Mouse (Mus musculus) G1E-ER4 (cell line): Measurements from ENCODE around the gene Poll. TPM values are rescaled to one million over a fixed set of nuclear protein-coding genes. Genes with fewer than 3 reads are reported as not detected.

Source experiments
- GATA1 ChIP-seq: IDR thresholded peaks from one replicate; pipeline ENCODE4 v1.8.0; 2012; ENCODE audit warnings: low read length, inconsistent platforms
- polyA plus RNA-seq: library from polyadenylated mRNA; stranded (reverse); fragments of >175 nt; gene quantifications from 2 replicates; pipeline ENCODE4 v1.2.3, GENCODE M21; 2012

Poll gene
- polyA plus RNA-seq, 1 experiment, result 11.6 TPM

- TF ChIP-seq GATA1, result no peak
Observed at GRCm38 (mm10) chr19:45584856-45585620, 24.7 kb upstream of the Poll start.

DNA sequence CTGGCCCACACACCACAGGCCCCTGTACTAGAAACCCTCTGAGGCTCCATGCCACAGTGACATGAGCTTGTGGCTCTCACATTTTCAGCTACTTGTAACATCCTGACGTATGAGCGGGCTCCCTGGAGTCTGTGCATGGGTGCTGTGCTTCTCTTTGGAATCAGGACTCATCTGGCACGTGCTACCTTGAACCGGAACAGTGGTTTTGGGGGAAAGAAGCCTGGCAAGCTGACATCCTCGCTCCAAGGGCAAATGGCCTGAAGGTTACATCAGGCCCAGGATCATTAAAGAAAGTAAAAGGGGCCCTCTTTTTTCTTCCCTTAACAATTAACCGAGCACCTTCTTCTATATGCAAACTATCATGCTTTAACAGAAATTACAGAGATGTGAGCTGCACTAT, 22.8 kb upstream of the Poll start:
- TF ChIP-seq GATA1, result no peak

GRCm38 (mm10) chr19:45582161-45582560, 21.8 kb upstream of the Poll start:
- TF ChIP-seq GATA1, result no peak

- TF ChIP-seq GATA1, result no peak
Observed at GRCm38 (mm10) chr19:45581257-45581656, 20.9 kb upstream of the Poll start.

- no peak for TF ChIP-seq GATA1
Observed at GRCm38 (mm10) chr19:45580235-45580634, 19.9 kb upstream of the Poll start.

- TF ChIP-seq GATA1, result no peak
Observed at GRCm38 (mm10) chr19:45579416-45579815, 19.1 kb upstream of the Poll start.

DNA sequence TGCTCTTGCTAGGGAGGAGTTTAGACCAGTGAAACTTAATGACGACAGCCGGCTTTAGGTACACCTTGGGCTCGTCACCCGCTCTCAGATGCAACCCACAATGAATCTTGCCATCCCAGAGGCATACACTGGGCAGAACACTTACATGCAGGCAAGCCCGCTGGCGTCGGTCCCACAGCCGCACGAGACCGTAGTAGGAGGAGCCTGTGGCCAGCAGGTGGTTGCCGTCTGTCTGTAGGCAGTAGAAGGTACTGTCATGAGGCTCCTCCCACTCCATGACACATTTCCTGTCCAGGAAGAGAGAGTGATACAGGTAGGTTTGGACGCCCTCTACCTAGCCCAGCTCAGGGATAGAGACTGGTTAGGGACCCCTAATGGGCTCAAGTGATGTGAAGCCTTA, 18.6 kb upstream of the Poll start:
- TF ChIP-seq GATA1, result no peak

GRCm38 (mm10) chr19:45577141-45577750, 16.9 kb upstream of the Poll start:
- TF ChIP-seq GATA1, result no peak

DNA sequence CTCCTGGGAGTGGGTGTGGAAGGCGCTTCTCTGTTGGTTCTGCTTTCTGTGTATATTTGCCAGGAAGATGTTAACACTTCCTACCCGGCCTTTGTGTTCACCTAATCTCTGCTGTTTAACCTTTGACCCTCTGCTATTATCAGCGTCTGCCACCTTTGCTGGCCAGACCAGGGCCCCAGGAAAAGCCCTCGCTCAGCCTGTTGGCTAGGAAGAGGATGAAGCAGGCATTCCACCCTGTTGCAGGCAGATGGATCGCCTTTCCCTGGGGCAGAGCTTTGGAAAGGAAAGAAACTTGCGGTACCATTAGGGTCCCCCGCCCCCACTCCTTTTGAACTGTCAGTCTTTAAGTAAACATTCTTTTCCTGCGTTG, 15.3 kb upstream of the Poll start:
- TF ChIP-seq GATA1, result no peak

DNA sequence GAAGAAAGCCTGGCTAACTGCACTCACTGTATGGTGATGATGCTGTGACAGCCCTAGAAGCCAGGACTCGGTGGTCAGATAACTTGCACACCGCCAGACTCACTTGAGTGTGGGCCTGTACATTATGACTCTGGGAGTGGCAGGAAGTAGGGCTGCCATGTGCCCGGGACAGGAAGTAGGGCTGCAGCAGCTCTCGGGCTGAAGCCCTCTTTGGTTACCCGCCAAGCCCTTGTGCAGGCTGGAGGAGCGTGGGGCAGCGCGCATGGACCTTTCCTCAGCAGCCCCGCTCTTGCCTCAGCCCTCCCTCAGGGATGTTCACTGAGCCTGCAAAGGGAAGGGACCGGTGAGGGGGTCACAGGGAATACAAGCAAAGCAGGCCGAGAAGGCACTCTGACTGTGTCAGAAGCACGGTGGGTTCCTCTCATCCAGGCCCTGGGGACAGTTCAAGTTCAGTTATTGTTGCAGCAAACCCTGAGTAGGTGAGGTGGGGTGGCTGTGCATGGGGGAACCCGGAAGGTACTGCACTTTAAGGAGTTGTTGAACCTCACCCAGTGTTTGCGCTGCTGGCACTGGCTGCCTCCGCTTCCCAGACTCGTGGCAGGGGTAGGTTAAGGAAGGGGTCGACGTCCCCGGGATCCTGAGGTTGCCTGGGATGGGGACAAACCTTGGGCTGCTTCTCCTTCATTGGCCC, 14.8 kb upstream of the Poll start:
- TF ChIP-seq GATA1, result no peak

GRCm38 (mm10) chr19:45574339-45574898, 14.1 kb upstream of the Poll start:
- TF ChIP-seq GATA1, result no peak

DNA sequence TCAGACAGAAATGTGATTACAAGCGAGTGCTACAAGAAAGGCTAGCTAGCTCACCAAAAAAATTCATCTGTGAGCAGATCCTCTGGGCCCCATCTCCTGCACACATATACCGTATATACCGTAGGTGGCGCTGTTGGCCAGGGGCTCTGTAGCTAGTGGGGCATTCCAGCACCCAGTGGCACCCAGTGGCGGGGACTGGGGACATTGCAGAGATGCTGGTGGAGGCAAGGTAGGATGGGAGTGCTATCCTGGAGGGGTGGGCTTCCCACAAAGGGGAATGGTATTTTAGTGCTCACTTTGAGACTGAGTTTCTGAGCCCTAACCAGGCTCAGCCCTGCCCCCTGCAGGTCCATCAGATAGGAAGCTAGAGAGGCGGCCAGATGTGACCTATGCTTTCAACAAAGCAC, 13.5 kb upstream of the Poll start:
- TF ChIP-seq GATA1, result no peak

DNA sequence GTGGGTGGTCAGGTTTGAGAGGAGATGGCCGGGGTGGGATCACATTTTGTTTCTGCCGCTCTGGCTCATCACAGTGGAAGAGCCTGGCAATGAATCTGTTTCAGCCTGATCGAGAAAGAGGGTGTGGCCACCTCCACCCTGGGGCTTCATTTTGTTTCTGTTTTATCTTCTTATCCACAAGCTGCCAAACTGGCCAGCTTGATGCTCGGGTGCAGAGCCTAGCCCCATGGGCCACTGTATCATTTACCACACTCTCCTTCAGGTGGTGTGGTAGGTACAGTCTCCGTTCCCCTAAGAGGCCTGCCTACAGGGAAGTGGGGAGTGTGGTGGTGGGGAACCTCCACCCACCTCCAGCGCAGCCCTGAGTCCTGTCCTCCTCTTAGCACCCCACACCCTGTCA, 12.7 kb upstream of the Poll start:
- no peak for TF ChIP-seq GATA1

DNA sequence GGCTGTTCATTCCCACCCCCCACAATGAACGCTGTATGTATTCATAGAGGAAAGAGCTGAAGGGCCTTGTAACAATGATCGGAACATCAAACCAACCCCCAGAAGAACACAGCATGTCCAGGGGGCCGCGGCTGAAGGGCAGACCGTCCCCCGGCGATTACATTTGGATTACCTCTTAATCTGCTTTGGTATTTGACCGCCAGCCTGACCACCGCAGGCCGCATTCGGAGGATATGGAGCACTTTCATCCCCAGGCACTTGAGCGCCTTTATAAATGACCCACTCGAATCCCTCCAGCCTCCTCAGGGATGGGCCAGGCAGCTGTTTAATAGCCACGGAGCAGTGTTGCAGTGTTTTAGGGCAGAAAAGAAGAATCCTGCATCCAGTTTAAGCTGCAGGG, 7.0 kb upstream of the Poll start:
- no peak for TF ChIP-seq GATA1

DNA sequence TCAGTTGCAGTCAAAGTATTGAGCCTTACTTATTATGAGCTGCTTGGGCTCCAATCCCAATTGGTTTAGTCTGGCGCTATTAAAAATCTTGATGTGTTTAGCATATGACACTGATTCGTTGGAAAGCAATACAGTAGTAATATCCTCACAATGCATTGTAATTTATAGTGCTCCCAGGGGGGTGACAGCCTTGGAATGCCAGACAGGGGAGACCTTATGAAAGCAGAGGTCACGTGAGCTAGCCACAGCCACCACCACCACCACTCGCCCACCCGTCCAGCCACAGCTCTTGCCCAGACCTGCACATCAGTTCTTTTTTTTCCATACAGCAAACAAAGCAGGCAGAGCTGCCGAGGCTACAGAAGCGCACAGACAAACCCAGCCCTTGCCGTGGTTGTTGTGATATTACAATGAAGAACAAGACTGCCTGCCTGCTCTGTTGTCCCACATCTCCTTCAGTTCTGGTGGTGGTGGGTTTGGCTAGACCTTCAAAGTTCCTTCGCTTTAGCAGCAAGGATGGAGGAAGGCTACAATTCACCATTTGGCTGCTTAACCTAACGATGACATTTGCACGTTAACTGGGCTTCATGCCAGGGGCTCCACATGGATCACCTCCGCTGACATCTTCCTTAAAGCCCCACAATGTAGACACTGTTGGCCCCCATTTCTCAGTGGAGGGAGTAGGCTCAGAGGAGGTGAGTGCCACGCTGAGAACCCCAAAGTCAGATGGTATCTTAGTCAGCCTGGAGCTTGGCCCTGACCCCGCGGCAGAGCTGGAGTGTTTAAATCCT, 5.8 kb upstream of the Poll start:
- no peak for TF ChIP-seq GATA1

DNA sequence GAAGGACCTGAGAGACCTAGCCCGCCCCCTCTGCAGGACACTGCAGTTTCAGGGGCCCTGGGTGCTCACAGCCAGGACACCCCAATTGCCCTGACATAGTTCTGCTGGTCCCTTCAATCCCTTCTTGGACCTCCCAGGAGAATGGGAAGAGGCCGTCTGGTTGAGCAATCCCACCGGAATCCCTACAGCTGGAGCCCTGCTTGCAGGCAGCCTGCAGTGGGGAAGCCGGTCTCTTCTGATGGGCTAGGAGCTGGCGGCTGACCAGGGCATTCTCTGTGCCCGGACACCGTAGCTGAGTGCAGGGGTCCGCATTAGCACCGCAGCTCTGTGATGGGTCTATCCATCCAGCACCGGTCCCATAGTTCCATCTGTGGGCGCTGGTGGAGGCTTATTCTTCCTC, 6.2 kb downstream of the Poll start:
- no peak for TF ChIP-seq GATA1
